Mouse (Mus musculus): ENCODE data around the gene Cpm. TPM values are rescaled to one million over a fixed set of nuclear protein-coding genes. Genes with fewer than 3 reads are reported as not detected.
"Not testable (repeated sequence)": the region's sequence is repeated elsewhere in the genome, so short reads cannot be mapped to it uniquely, and the experiment has no call there.

Gene Cpm
- polyA plus RNA-seq, 1 experiment from 2014 or later = 69.8 TPM

DNA sequence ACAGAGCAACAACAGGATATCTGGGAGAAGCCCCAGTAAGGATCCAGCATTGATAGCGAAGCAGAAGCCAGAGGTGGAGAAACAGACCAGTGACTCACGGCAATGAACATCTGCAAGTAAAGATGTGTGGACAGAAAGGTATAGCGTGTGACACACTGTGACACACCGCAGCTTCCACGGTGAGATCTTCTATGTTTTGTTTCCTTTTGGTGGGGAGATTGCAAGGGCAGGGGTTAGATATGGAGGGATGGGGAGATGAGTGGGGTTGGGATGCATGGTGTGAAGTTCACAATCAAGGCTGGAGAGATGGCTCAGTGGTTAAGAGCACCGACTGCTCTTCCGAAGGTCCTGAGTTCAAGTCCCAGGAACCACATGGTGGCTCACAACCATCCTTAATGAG, 100.8 kb downstream of the Cpm start:
- H3K4me2 ChIP-seq = no peak overlapping the region
- WGBS = 94% methylated on average over 7 of the region's 7 CpGs
- H3K27me3 ChIP-seq = no peaks in the 10 kb centered on the region
- H3K9ac ChIP-seq = no peak overlapping the region
- no peak for ATAC-seq (ENCODE audit: insufficient number of reproducible peaks, low FRiP score, low TSS enrichment, low read depth)
- no peak overlapping the region for H3K4me3 ChIP-seq
- peaks cover 3% of the 10 kb centered on the region; the same call in 1 of the 2 replicates for H3K4me1 ChIP-seq
- no peak overlapping the region for H3K27ac ChIP-seq
- H3K9me3 ChIP-seq = no peaks in the 10 kb centered on the region
- 0 out of 2 replicates have a peak, but pooled peaks cover 3% of the 10 kb centered on the region for H3K36me3 ChIP-seq

DNA sequence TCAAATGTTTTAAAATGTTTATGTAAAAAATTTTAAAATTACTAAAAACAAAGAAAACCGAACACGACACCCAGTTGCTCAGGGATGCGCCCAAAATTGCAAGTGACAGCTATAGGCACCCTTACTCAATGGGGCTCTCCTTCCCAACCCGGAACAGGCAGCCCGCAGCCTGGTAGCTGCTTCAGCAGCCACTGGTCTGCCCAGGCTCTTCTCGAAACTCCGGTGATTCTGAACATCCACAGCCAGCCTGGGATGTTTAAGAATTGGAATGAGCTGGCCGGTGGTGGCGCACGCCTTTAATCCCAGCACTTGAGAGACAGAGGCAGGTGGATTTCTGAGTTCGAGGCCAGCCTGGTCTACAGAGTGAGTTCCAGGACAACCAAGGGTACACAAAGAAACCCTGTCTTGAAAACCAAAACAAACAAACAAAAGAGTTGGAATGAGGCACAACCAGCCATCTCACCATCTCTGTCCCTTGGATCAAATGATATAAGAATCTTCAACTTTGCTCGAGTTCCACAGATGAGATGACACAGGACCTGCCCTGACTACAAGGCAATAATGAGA, 101.4 kb downstream of the Cpm start:
- Histone ChIP-seq H3K4me3 (no peak overlapping the region), H3K9ac (no peak overlapping the region), H3K36me3 (0 out of 2 replicates have a peak, but pooled peaks cover 3% of the 10 kb centered on the region), H3K9me3 (no peaks in the 10 kb centered on the region), H3K4me2 (no peak overlapping the region), H3K27ac (no peak overlapping the region), H3K27me3 (no peaks in the 10 kb centered on the region), H3K4me1 (peaks cover 3% of the 10 kb centered on the region; the same call in 1 of the 2 replicates)
- ATAC-seq (ENCODE audit: insufficient number of reproducible peaks, low FRiP score, low TSS enrichment, low read depth) = no peak
- 93% methylated on average over 12 of the region's 12 CpGs for WGBS

DNA sequence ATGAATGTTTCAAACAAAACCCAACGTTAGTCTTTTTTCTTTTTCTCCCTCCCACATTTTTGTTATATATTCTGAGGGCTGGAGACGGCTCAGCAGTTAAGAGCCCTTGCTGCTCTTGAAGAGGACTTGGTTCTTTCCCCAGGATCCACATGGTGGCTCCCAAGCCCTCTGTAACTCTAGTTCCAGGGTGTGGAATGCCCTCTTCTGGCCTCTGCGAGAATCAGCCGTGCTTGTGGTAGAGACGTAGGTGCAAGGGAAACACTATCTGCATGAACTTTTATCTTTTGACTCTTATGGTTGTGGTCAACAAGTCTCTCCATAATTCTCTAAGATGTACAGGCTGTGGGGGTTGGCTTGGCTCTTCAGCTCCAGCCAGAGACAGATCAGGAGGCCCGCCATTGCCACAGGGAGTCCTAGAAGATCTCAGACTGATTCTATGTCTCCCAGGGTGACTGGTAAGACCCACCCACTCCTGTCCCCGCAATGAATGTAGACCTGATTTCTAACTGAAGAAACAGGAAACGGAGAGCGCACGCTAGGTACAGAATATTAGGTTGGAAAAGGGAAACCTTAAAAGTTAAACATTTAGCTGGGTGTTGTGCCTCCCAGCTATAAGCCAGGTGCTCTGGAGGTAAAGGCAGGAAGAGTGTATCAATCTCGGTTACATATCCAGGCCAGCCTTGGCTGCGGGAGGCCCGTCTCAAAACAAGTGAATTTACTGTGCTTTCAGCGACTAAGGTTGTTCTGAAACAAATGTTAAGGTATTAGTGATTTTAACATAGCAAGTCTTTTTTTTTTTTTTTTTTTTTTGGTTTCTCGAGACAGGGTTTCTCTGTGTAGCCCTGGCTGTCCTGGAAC, 102.2 kb downstream of the Cpm start:
- no peak overlapping the region for H3K4me2 ChIP-seq
- no peak overlapping the region for H3K9ac ChIP-seq
- no peaks in the 10 kb centered on the region for H3K27me3 ChIP-seq
- no peaks in the 10 kb centered on the region for H3K9me3 ChIP-seq
- no peak overlapping the region for H3K4me3 ChIP-seq
- peaks cover 3% of the 10 kb centered on the region; the same call in 1 of the 2 replicates for H3K4me1 ChIP-seq
- no peak for ATAC-seq (ENCODE audit: insufficient number of reproducible peaks, low FRiP score, low TSS enrichment, low read depth)
- peaks cover 7% of the 10 kb centered on the region for H3K36me3 ChIP-seq
- 55% methylated on average over 15 of the region's 15 CpGs for WGBS
- H3K27ac ChIP-seq = no peak overlapping the region

DNA sequence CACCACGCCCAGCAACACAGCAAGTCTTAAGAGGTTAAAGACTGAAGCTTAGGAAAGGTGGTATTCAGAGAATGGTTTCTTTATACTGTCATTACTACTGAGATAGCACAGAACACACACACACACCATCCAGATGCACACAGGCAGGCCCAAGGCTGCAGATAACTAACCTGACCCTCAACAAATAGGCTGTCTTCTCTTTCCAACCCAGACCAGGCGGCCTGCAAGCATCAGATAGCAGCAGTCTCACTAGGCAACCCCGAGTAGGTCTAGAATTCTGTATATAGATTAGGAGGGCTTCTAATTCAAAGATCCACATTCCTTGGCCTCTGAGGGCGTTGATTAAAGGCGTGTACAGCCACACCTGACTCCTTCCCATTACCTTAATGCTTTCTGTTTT, 102.9 kb downstream of the Cpm start:
- H3K27ac ChIP-seq = no peak overlapping the region
- 90% methylated on average over 5 of the region's 5 CpGs for WGBS
- H3K4me3 ChIP-seq = no peak overlapping the region
- H3K4me2 ChIP-seq = no peak overlapping the region
- H3K9ac ChIP-seq = no peak overlapping the region
- H3K4me1 ChIP-seq = peaks cover 3% of the 10 kb centered on the region; the same call in 1 of the 2 replicates
- ATAC-seq (ENCODE audit: insufficient number of reproducible peaks, low FRiP score, low TSS enrichment, low read depth) = no peak
- no peaks in the 10 kb centered on the region for H3K27me3 ChIP-seq
- peaks cover 14% of the 10 kb centered on the region for H3K36me3 ChIP-seq
- no peaks in the 10 kb centered on the region for H3K9me3 ChIP-seq

DNA sequence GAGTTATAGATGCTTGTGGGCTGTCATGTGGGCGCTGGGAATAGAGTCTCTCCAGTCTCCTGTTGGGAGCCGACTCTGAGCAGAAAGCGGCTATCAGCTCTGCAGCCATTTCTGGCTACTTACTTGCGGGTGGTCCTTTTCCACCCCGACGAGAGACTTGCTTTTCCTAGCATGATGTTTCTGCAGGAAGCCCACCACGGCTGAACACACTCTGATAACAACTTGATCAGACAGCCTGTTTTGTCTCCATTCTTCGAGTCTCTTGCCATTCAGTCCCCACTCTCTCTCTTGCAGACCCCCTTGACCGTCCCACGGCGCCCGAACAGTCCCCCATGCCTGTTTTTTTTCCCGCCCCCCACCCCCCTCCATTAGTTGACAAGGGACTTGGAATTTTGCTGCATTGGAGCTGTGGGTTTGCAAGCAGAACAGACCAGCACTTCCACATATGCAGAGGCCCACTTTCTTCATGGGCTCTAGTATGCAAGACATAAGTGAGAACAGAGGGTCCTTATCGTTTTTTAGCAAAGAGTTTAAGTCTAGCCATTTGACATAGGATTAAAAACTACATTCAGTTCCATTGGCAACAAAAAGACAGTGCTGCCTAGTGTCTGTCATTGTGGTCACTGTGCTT, 103.8 kb downstream of the Cpm start:
- Histone ChIP-seq H3K4me3 (no peak overlapping the region), H3K36me3 (peaks cover 21% of the 10 kb centered on the region), H3K4me2 (no peak overlapping the region), H3K27me3 (no peaks in the 10 kb centered on the region), H3K4me1 (peaks cover 3% of the 10 kb centered on the region; the same call in 1 of the 2 replicates), H3K9me3 (no peaks in the 10 kb centered on the region), H3K27ac (no peak overlapping the region), H3K9ac (no peak overlapping the region)
- WGBS = 83% methylated on average over 14 of the region's 14 CpGs
- no peak for ATAC-seq (ENCODE audit: insufficient number of reproducible peaks, low FRiP score, low TSS enrichment, low read depth)

DNA sequence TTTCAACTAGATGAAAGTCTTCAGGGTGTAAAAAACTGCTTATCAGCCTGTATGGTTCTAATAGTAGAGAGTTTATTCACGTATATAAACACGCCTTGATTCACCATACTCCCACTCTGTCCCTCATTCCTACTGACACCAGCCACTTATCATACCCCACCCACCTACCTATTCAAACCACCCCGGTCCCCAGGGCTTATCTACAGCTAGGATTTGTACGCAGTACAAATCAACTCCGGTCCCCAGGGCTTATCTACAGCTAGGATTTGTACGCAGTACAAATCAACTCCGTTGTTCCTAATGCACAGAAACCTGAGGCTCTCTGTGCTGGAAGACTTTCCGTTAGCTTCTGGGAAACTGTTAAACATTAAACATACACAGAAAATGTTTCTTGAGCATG, 104.3 kb downstream of the Cpm start:
- not testable (repeated sequence) for ATAC-seq (ENCODE audit: insufficient number of reproducible peaks, low FRiP score, low TSS enrichment, low read depth); H3K4me2 ChIP-seq; H3K4me3 ChIP-seq; H3K27ac ChIP-seq; H3K27me3 ChIP-seq; H3K4me1 ChIP-seq; H3K9ac ChIP-seq; H3K9me3 ChIP-seq
- H3K36me3 ChIP-seq = peaks cover 27% of the 10 kb centered on the region
- 90% methylated on average over 8 of the region's 8 CpGs for WGBS

DNA sequence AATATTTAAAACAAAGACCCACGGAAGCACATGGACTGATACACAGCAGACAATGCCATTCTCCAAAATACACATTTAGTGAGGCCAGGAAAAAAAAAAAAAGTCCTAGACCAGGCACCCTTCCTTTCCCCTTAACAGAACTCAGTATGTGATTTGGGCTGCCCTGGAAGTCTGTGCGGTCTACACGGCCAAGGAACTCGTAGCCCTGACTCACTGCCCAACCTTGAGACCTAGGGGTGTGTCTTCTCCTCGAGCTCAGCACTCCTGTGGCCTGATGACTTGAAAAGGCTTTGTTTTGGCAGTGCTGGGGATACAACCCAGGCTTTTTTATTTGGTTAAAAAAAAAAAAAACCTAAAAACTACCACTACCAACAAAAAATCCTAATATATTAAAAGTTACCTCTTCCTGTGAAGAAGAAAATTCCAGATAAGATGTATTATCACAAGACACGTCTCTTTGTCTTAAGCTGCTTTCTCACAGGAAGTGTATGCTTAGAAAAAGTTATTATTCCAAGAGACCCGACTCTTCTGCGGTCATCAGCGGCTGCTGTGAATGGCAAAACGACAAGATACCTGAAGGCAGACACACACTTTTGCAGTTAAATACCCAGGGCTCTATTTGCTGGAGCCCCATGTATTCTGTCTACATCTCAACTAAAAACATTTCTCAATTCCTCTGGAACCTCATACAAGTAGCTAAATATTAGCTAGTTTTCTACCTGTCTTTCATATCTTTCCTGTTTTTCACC, 105.0 kb downstream of the Cpm start:
- H3K4me1 ChIP-seq; H3K4me3 ChIP-seq; H3K9ac ChIP-seq; H3K9me3 ChIP-seq; H3K27ac ChIP-seq; ATAC-seq (ENCODE audit: insufficient number of reproducible peaks, low FRiP score, low TSS enrichment, low read depth); H3K27me3 ChIP-seq; H3K4me2 ChIP-seq: not testable (repeated sequence)
- H3K36me3 ChIP-seq = peaks cover 33% of the 10 kb centered on the region
- WGBS = 89% methylated on average over 10 of the region's 10 CpGs

DNA sequence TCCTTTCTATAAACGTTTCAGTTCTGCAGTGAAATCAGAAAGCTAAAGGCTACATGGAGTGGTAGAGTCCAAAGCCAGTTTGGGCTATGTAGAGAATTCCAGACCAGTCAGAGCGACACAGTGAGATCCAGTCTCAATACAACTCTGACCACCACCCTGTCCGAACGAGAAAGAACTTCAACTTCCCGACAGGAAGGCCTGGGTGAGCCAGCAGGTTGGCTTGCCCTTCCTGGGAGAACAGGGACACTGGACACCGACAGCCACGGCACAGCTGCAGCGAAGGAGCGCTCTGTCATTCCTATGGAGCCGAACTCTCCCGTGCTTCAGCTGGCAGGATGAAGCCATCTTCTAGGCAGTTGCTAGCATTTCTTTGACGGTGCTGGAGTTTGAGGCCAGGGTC, 106.1 kb downstream of the Cpm start:
- H3K36me3 ChIP-seq = peaks cover 44% of the 10 kb centered on the region
- H3K4me2 ChIP-seq; ATAC-seq (ENCODE audit: insufficient number of reproducible peaks, low FRiP score, low TSS enrichment, low read depth); H3K27ac ChIP-seq; H3K9ac ChIP-seq; H3K4me3 ChIP-seq; H3K9me3 ChIP-seq; H3K4me1 ChIP-seq; H3K27me3 ChIP-seq: not testable (repeated sequence)
- 91% methylated on average over 12 of the region's 12 CpGs for WGBS

DNA sequence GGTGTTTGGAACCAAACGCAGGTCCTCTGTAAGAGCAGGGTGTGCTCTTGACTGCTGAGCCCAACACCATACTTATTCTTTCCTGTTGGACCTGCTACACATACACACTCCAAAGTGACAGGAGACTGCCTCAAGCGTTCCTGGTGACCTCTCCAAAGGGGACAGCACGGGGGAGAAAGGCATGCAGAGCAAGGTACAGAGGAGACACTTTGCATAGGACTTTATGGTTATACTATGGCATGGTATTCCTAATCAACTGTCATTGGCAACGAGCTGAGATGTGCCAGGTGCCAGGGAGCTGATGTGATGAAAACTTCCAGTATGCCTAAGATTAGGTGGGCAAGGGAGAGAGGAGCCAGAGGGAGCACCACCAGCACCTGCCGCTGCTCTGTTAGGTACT, 107.3 kb downstream of the Cpm start:
- no peak overlapping the region for H3K9ac ChIP-seq
- WGBS = 90% methylated on average over 5 of the region's 5 CpGs
- H3K4me3 ChIP-seq = no peak overlapping the region
- no peaks in the 10 kb centered on the region for H3K27me3 ChIP-seq
- H3K4me2 ChIP-seq = no peak overlapping the region
- H3K27ac ChIP-seq = no peak overlapping the region
- ATAC-seq (ENCODE audit: insufficient number of reproducible peaks, low FRiP score, low TSS enrichment, low read depth) = no peak
- peaks cover 4% of the 10 kb centered on the region; the same call in 1 of the 2 replicates for H3K4me1 ChIP-seq
- H3K36me3 ChIP-seq = peaks cover 44% of the 10 kb centered on the region
- H3K9me3 ChIP-seq = no peaks in the 10 kb centered on the region
